Mouse (Mus musculus): Measurements from ENCODE around the gene Matn3. TPM values are rescaled to one million over a fixed set of nuclear protein-coding genes. Genes with fewer than 3 reads are reported as not detected.

Gene Matn3
- total RNA-seq (2021) = under 1 TPM in 1 of 2 experiments, not detected in 1; 0.12 TPM
- long read RNA-seq, experiment 1 = 0 reads
- long read RNA-seq, experiment 2 = 0 reads

- intact Hi-C loops (cut with DNase I) = no loop called here
- DNase-seq (ENCODE audit: extremely low spot score in 1 of 2, low spot score in 2 of 2) = peak; percentile 19 to 38
- H3K27ac ChIP-seq = no peak within 1 kb of the TSS
- TF ChIP-seq CTCF (IDR thresholded peaks at IDR 0.05) = no peak; the same call in 1 of the 2 replicates
- H3K4me3 ChIP-seq = peak within 1 kb of the TSS; percentile 47
These were observed at the start of gene Matn3 for GRCm38 (mm10) chr12:8947714-8948464. TSS of gene Matn3 (plus strand) at chr12:8947929.

- intact Hi-C loops (cut with DNase I) = no loop called here
- TF ChIP-seq CTCF (IDR thresholded peaks at IDR 0.05) = no peak
- Histone ChIP-seq H3K27ac (no peak overlapping the region), H3K4me3 (no peak overlapping the region)
- no peak for DNase-seq (ENCODE audit: extremely low spot score in 1 of 2, low spot score in 2 of 2)
These were observed 48.6 kb upstream of the Matn3 start for GRCm38 (mm10) chr12:8898879-8899785.

DNA sequence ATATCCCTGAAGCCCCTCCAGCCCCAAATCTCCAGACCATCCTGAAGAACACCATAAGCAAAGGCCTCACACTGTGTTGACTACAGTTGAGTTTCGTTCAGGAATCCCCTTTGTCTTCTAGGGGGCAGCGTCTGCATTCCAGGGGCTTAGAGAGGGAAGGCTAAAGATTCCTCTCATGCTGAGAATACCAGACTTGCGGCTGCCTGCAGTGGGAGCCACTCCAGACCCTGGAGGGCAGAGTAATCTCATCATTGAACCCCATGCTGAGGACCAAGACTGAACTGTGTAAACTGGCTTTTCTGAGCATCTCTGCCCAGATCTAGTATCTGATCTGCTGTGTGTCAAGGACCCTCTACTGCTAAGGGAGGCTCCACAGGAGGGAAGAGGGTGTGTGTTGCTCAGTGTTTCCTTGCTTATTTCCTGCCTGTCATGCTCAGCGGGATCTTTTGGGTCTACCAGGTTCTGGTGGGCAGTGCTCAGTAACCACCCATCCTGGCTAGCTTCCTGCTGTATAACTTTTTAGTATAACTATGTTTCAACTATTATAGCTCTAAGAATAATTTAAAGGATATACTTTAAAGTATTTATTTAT, 47.5 kb upstream of the Matn3 start:
- no peak for TF ChIP-seq CTCF (IDR thresholded peaks at IDR 0.05)
- no peak for DNase-seq (ENCODE audit: extremely low spot score in 1 of 2, low spot score in 2 of 2)
- intact Hi-C loops (cut with DNase I) = no loop called here
- Histone ChIP-seq H3K27ac (no peak overlapping the region), H3K4me3 (no peak overlapping the region)

GRCm38 (mm10) chr12:8900919-8901663, 46.6 kb upstream of the Matn3 start:
- Histone ChIP-seq H3K27ac (no peak overlapping the region), H3K4me3 (no peak overlapping the region)
- TF ChIP-seq CTCF (IDR thresholded peaks at IDR 0.05) = no peak
- intact Hi-C loops (cut with DNase I) = no loop called here
- no peak for DNase-seq (ENCODE audit: extremely low spot score in 1 of 2, low spot score in 2 of 2)

GRCm38 (mm10) chr12:8901934-8902333, 45.8 kb upstream of the Matn3 start:
- no peak overlapping the region for H3K4me3 ChIP-seq
- no peak for TF ChIP-seq CTCF (IDR thresholded peaks at IDR 0.05)
- no peak overlapping the region for H3K27ac ChIP-seq
- DNase-seq (ENCODE audit: extremely low spot score in 1 of 2, low spot score in 2 of 2) = no peak
- intact Hi-C loops (cut with DNase I) = no loop called here

- intact Hi-C loops (cut with DNase I) = no loop called here
- Histone ChIP-seq H3K27ac (no peak overlapping the region), H3K4me3 (no peak overlapping the region)
- no peak for DNase-seq (ENCODE audit: extremely low spot score in 1 of 2, low spot score in 2 of 2)
- TF ChIP-seq CTCF (IDR thresholded peaks at IDR 0.05) = no peak
These were observed 45.2 kb upstream of the Matn3 start for GRCm38 (mm10) chr12:8902479-8902878.

DNA sequence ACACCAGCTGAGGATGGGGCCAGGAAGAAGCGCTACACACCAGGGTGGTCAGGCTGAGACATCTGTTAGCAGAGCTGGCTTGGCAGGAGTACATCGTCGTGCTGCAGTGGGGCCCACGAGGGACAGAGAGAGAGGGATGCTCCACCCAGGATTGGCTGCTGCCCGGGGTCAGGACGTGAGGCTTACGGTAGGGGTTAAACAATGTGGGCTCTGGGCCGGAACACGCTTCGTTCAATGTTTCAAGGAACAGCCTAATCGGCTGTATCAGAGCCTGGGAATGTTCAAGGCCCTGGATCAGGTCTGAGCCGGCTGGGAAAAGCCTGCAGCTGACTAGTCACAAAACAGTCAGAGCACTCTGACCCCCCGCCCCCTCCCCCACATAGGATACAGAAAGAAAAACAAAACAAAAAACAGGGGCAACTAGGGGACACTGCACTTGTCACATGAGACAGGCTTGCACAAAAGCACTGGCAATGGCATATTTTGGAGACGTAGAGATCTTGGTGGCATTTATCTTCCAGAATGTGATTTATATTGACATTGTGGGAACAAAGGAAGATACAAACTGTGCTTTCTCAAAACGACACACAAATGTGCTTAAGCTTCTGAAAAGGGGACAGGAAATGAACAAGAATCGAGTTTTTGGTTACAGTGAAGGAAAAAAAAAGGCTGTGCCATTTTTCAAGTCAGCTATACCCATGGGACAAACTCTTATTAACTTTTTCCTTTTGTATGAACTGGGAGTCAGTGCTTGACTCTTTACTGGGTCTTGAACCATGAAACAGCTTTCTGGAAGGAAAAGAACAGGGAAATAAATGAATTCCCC, 34.7 kb upstream of the Matn3 start:
- intact Hi-C loops (cut with DNase I) = loop anchor here (1.0 kb wide), 1 partner anchor 9 kb away; no protein-coding TSS in a partner anchor
- TF ChIP-seq CTCF (IDR thresholded peaks at IDR 0.05) = no peak
- H3K27ac ChIP-seq = no peak overlapping the region
- H3K4me3 ChIP-seq = no peak overlapping the region
- no peak for DNase-seq (ENCODE audit: extremely low spot score in 1 of 2, low spot score in 2 of 2)

GRCm38 (mm10) chr12:8913701-8914340, 33.9 kb upstream of the Matn3 start:
- no peak overlapping the region for H3K27ac ChIP-seq
- no peak overlapping the region for H3K4me3 ChIP-seq
- TF ChIP-seq CTCF (IDR thresholded peaks at IDR 0.05) = no peak
- intact Hi-C loops (cut with DNase I) = no loop called here
- no peak for DNase-seq (ENCODE audit: extremely low spot score in 1 of 2, low spot score in 2 of 2)

DNA sequence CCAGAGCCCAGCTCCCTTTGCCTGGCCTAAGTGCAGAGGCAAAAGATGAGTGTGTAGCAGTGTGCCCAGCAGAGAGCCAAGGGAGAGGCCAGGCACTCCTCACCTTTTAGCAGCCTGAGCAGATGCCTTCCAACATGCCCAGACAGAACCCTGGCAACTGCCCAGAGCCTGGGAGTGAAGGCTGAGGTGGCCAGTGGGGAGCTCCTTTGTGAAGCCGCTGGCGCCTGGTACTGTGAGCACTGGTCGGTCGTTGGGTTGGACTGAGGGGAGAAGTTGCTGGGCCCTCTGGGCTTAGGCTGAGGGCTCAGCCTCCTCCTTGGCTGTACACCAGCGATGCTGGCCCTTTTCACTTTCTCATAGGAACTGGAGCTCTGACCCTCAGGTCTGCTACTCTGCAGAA, 31.4 kb upstream of the Matn3 start:
- intact Hi-C loops (cut with DNase I) = no loop called here
- peak overlapping the region; percentile 26 for H3K27ac ChIP-seq

GRCm38 (mm10) chr12:8919231-8919630, 28.5 kb upstream of the Matn3 start:
- no peak for TF ChIP-seq CTCF (IDR thresholded peaks at IDR 0.05)
- intact Hi-C loops (cut with DNase I) = no loop called here
- no peak overlapping the region for H3K4me3 ChIP-seq
- no peak for DNase-seq (ENCODE audit: extremely low spot score in 1 of 2, low spot score in 2 of 2)
- H3K27ac ChIP-seq = no peak overlapping the region

More for the DNA sequence above, 31.4 kb upstream of the Matn3 start:
- DNase-seq (ENCODE audit: extremely low spot score in 1 of 2, low spot score in 2 of 2) = peak in 1 of 2 experiments; percentile 18
- H3K4me3 ChIP-seq = no peak overlapping the region
- TF ChIP-seq CTCF (IDR thresholded peaks at IDR 0.05) = no peak
